Mouse (Mus musculus) intestine, postnatal 0 days (tissue): ENCODE measurements around the gene Mndal. TPM values are rescaled to one million over a fixed set of nuclear protein-coding genes. Genes with fewer than 3 reads are reported as not detected.
A peak's percentile ranks its signal among the peaks of the same experiment; 100 is the strongest.
"Not testable (repeated sequence)": the region's sequence is repeated elsewhere in the genome, so short reads cannot be mapped to it uniquely, and the experiment has no call there.

Source experiments
- ATAC-seq: fragments of 200-750 bp; cut with Nextera tagmentation; 2 replicates; pipeline ENCODE4 v1.8.0; 2017; ENCODE audit warnings: mild to moderate bottlenecking, moderate TSS enrichment, moderate library complexity
- H3K27ac ChIP-seq: fragments of 300-500 bp; sonication (generic); 2 replicates; pipeline ENCODE4 v1.5.1; 2014; ENCODE audit warnings: mild to moderate bottlenecking, low read depth, low read length, moderate library complexity
- H3K27me3 ChIP-seq: fragments of 300-500 bp; sonication (generic); replicated peaks from 2 replicates; pipeline ENCODE4 v1.6.1; 2014; ENCODE audit warnings: low read length, mixed read lengths; ENCODE audit not compliant: control insufficient read depth, insufficient read depth
- H3K36me3 ChIP-seq: fragments of 300-500 bp; sonication (generic); 2 replicates; pipeline ENCODE4 v1.6.1; 2014; ENCODE audit warnings: mild to moderate bottlenecking, moderate library complexity; ENCODE audit not compliant: control insufficient read depth, insufficient read depth
- H3K4me1 ChIP-seq: fragments of 300-500 bp; sonication (generic); replicated peaks from 2 replicates; pipeline ENCODE4 v1.6.1; 2014; ENCODE audit warnings: antibody characterized with exemption, low read length, mixed read lengths; ENCODE audit not compliant: control insufficient read depth, insufficient read depth
- H3K4me2 ChIP-seq: fragments of 300-500 bp; sonication (generic); replicated peaks from 2 replicates; pipeline ENCODE4 v1.6.1; 2014; ENCODE audit warnings: low read depth, mild to moderate bottlenecking, moderate library complexity
- H3K4me3 ChIP-seq: fragments of 300-500 bp; sonication (generic); 2 replicates; pipeline ENCODE4 v1.5.1; 2014; ENCODE audit warnings: low read depth, low read length
- H3K9ac ChIP-seq: fragments of 300-500 bp; sonication (generic); 2 replicates; pipeline ENCODE4 v1.6.1; 2014; ENCODE audit warnings: mild to moderate bottlenecking, low read depth, low read length
- H3K9me3 ChIP-seq: fragments of 300-500 bp; sonication (generic); 2 replicates; pipeline ENCODE4 v1.6.1; 2016; ENCODE audit warnings: mixed run types; ENCODE audit not compliant: control insufficient read depth
- CTCF ChIP-seq: sonication (generic); IDR thresholded peaks from 2 replicates; pipeline ENCODE4 v1.5.1; 2016; ENCODE audit warnings: low read depth, mild to moderate bottlenecking, control low read depth, antibody characterized with exemption, moderate library complexity
- WGBS: fragments of 180-500 bp; shearing (Covaris S2); extraction: QIAGEN DNeasy Blood & Tissue Kit; methylation state at CpG from one replicate; pipeline ENCODE4 v1.1.7; 2014; 5-methylcytosine and 5-hydroxymethylcytosine counted together
- polyA plus RNA-seq: library from polyadenylated mRNA; unstranded; fragments of >200 nt; fragmentation: Nextera tagmentation; extraction: Ambion mirVana; gene quantifications from 2 replicates; pipeline ENCODE4 v1.2.1, GENCODE M21; 2015

Gene Mndal
- polyA plus RNA-seq, 1 experiment from 2014 or later, result 4.3 TPM

GRCm38 (mm10) chr1:173868586-173868985 is 73.7 kb downstream of the Mndal start:
- H3K4me3 ChIP-seq, H3K4me1 ChIP-seq, H3K9ac ChIP-seq, H3K27ac ChIP-seq, H3K4me2 ChIP-seq, ATAC-seq, H3K27me3 ChIP-seq, H3K9me3 ChIP-seq, H3K36me3 ChIP-seq: not testable (repeated sequence)
- 89% methylated on average over 1 of the region's 1 CpGs for whole genome bisulfite sequencing

- Histone ChIP-seq H3K4me3 (no peak overlapping the region), H3K9me3 (no peaks in the 10 kb centered on the region), H3K27me3 (no peaks in the 10 kb centered on the region), H3K9ac (no peak overlapping the region), H3K4me1 (no peaks in the 10 kb centered on the region), H3K27ac (no peak overlapping the region), H3K4me2 (no peak overlapping the region), H3K36me3 (no peaks in the 10 kb centered on the region)
- no peak for ATAC-seq
- WGBS, result 86% methylated on average over 12 of the region's 12 CpGs
- no peak for TF ChIP-seq CTCF
These were observed 75.8 kb downstream of the Mndal start for GRCm38 (mm10) chr1:173866504-173866903.

GRCm38 (mm10) chr1:173853711-173854110 is 88.6 kb downstream of the Mndal start:
- not testable (repeated sequence) for H3K4me3 ChIP-seq, ATAC-seq, H3K27me3 ChIP-seq, H3K4me2 ChIP-seq, H3K4me1 ChIP-seq, H3K36me3 ChIP-seq, H3K9me3 ChIP-seq, H3K27ac ChIP-seq, H3K9ac ChIP-seq
- TF ChIP-seq CTCF, result peak; percentile 61

- not testable (repeated sequence) for H3K9ac ChIP-seq, H3K27ac ChIP-seq, H3K4me3 ChIP-seq, H3K4me2 ChIP-seq, H3K36me3 ChIP-seq, H3K4me1 ChIP-seq, H3K9me3 ChIP-seq, ATAC-seq, H3K27me3 ChIP-seq
- WGBS, result 60% methylated on average over 4 of the region's 4 CpGs
These were observed 89.4 kb downstream of the Mndal start for GRCm38 (mm10) chr1:173852853-173853252.

- H3K4me2 ChIP-seq, H3K36me3 ChIP-seq, H3K9me3 ChIP-seq, H3K4me3 ChIP-seq, H3K4me1 ChIP-seq, H3K27ac ChIP-seq, H3K9ac ChIP-seq, ATAC-seq, H3K27me3 ChIP-seq: not testable (repeated sequence)
- WGBS, result 81% methylated on average over 4 of the region's 4 CpGs
These were observed 96.1 kb downstream of the Mndal start for GRCm38 (mm10) chr1:173846193-173846592.

- no peaks in the 10 kb centered on the region for H3K4me1 ChIP-seq
- H3K4me3 ChIP-seq, result no peak overlapping the region
- no peak overlapping the region for H3K4me2 ChIP-seq
- H3K27ac ChIP-seq, result no peak overlapping the region
- no peak overlapping the region for H3K9ac ChIP-seq
- no peak for TF ChIP-seq CTCF
- 84% methylated on average over 1 of the region's 1 CpGs for WGBS
- H3K27me3 ChIP-seq, result no peaks in the 10 kb centered on the region
- H3K36me3 ChIP-seq, result no peaks in the 10 kb centered on the region
- no peak for ATAC-seq
- H3K9me3 ChIP-seq, result no peaks in the 10 kb centered on the region
These were observed 97.5 kb downstream of the Mndal start for GRCm38 (mm10) chr1:173844754-173845153.

- H3K4me3 ChIP-seq, H3K27me3 ChIP-seq: not testable (repeated sequence)
- ATAC-seq, result peak; percentile 36; the same call in 1 of the 2 replicates
These were observed 120.8 kb downstream of the Mndal start for GRCm38 (mm10) chr1:173821481-173821803.

GRCm38 (mm10) chr1:173820794-173821480 is 121.4 kb downstream of the Mndal start:
- ATAC-seq, H3K4me2 ChIP-seq, H3K27ac ChIP-seq, H3K4me3 ChIP-seq, H3K9me3 ChIP-seq, H3K9ac ChIP-seq, H3K36me3 ChIP-seq, H3K4me1 ChIP-seq, H3K27me3 ChIP-seq: not testable (repeated sequence)
- WGBS, result 47% methylated on average over 2 of the region's 2 CpGs

More at GRCm38 (mm10) chr1:173821481-173821803, 120.8 kb downstream of the Mndal start:
- H3K36me3 ChIP-seq, H3K4me1 ChIP-seq, H3K9ac ChIP-seq, H3K27ac ChIP-seq, H3K9me3 ChIP-seq, H3K4me2 ChIP-seq: not testable (repeated sequence)
- WGBS, result 9% methylated on average over 2 of the region's 2 CpGs

- not testable (repeated sequence) for H3K27me3 ChIP-seq, H3K4me3 ChIP-seq, H3K9ac ChIP-seq, H3K36me3 ChIP-seq, H3K4me1 ChIP-seq, H3K27ac ChIP-seq, H3K4me2 ChIP-seq, H3K9me3 ChIP-seq, ATAC-seq
- WGBS, result 74% methylated on average over 2 of the region's 2 CpGs
These were observed 133.0 kb downstream of the Mndal start for GRCm38 (mm10) chr1:173809294-173809693.
